Mouse (Mus musculus) kidney, embryonic 14.5 days (tissue): ENCODE data around the gene Scarb2. TPM values are rescaled to one million over a fixed set of nuclear protein-coding genes. Genes with fewer than 3 reads are reported as not detected.

Experiments used
- ATAC-seq: fragments of 200-750 bp; cut with Nextera tagmentation; 2 replicates; pipeline ENCODE4 v1.8.0; 2017; ENCODE audit warnings: moderate number of reproducible peaks, mild to moderate bottlenecking, moderate TSS enrichment, moderate library complexity; ENCODE audit not compliant: low FRiP score, low TSS enrichment
- H3K27ac ChIP-seq: fragments of 300-500 bp; sonication (generic); 2 replicates; pipeline ENCODE4 v1.5.1; 2014; ENCODE audit warnings: low read depth, mild to moderate bottlenecking, low read length, moderate library complexity, mixed read lengths
- H3K27me3 ChIP-seq: fragments of 300-500 bp; sonication (generic); 2 replicates; pipeline ENCODE4 v1.6.1; 2014; ENCODE audit warnings: mild to moderate bottlenecking, low read length; ENCODE audit not compliant: control insufficient read depth, insufficient read depth
- H3K36me3 ChIP-seq: fragments of 300-500 bp; sonication (generic); 2 replicates; pipeline ENCODE4 v1.6.1; 2014; ENCODE audit warnings: low read length, mixed read lengths; ENCODE audit not compliant: control insufficient read depth, insufficient read depth
- H3K4me1 ChIP-seq: fragments of 300-500 bp; sonication (generic); 2 replicates; pipeline ENCODE4 v1.6.1; 2014; ENCODE audit warnings: low read length, mixed read lengths; ENCODE audit not compliant: control insufficient read depth, insufficient read depth
- H3K4me2 ChIP-seq: fragments of 300-500 bp; sonication (generic); replicated peaks from 2 replicates; pipeline ENCODE4 v1.6.1; 2014; ENCODE audit warnings: low read depth, mild to moderate bottlenecking, low read length
- H3K4me3 ChIP-seq: fragments of 300-500 bp; sonication (generic); 2 replicates; pipeline ENCODE4 v1.5.1; 2014; ENCODE audit warnings: mild to moderate bottlenecking, low read length
- H3K9ac ChIP-seq: fragments of 300-500 bp; sonication (generic); 2 replicates; pipeline ENCODE4 v1.6.1; 2014; ENCODE audit warnings: low read depth, mild to moderate bottlenecking, low read length, moderate library complexity
- H3K9me3 ChIP-seq: fragments of 300-500 bp; sonication (generic); 2 replicates; pipeline ENCODE4 v1.6.1; 2016; ENCODE audit warnings: low read length; ENCODE audit not compliant: control insufficient read depth
- WGBS: fragments of 180-500 bp; shearing (Covaris S2); extraction: QIAGEN DNeasy Blood & Tissue Kit; methylation state at CpG from one replicate; pipeline ENCODE4 v1.1.7; 2014; 5-methylcytosine and 5-hydroxymethylcytosine counted together
- microRNA-seq: library from miRNA; unstranded; fragments of <30 nt; microRNA quantifications from one replicate; pipeline ENCODE4, GENCODE M21; 2016
- polyA plus RNA-seq: library from polyadenylated mRNA; unstranded; fragments of >200 nt; fragmentation: Nextera tagmentation; extraction: Ambion mirVana; gene quantifications from 2 replicates; pipeline ENCODE4 v1.2.1, GENCODE M21; 2014

Gene Scarb2
- polyA plus RNA-seq, 1 experiment from 2014 or later = 5.7 TPM

DNA sequence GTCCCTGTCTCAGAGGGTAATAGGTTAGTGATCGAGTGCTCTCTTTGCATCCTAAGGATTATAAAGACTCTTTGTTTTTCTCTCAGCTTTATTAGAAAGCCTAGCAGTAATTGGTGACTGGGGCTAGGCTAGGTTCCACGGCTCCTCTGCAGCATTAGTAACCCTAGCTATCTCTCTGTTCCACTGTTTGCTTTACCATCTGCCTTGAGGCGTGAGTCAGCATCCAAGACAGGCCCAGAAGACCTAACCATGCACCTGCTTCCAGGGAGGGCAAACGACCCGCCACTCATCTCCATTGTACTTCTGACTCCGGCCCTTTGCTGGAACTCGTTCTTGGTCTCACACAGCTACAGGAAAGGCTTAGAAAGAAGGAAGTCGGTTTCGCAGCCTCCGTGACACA lies 112.8 kb downstream of the Scarb2 start:
- 71% methylated on average over 10 of the region's 10 CpGs for WGBS
- ATAC-seq = no peak
- Histone ChIP-seq H3K4me2 (no peak overlapping the region), H3K9me3 (no peaks in the 10 kb centered on the region), H3K27me3 (peaks cover 32% of the 10 kb centered on the region), H3K4me1 (no peaks in the 10 kb centered on the region), H3K27ac (no peak overlapping the region), H3K4me3 (no peak overlapping the region), H3K36me3 (no peaks in the 10 kb centered on the region), H3K9ac (no peak overlapping the region)

GRCm38 (mm10) chr5:92392542-92392941 lies 114.1 kb downstream of the Scarb2 start:
- WGBS = 43% methylated on average over 18 of the region's 18 CpGs
- Histone ChIP-seq H3K36me3 (no peaks in the 10 kb centered on the region), H3K9me3 (no peaks in the 10 kb centered on the region), H3K4me3 (peak overlapping the region; percentile 21), H3K27me3 (peaks cover 32% of the 10 kb centered on the region), H3K27ac (no peak overlapping the region), H3K4me1 (no peaks in the 10 kb centered on the region), H3K9ac (no peak overlapping the region), H3K4me2 (peak overlapping the region; percentile 37)
- ATAC-seq = no peak

Small RNAs within 50 kb of the gene (microRNA-seq; reads per million reads assigned to microRNA genes)
- not detected for gene Mir6415

Other genes with a start within 250 kb of the Scarb2 start
- 18.6 and 22.9 TPM in 2 replicates for gene Naaa, start 228.7 kb downstream of the Scarb2 start, polyA plus RNA-seq
- 48.3 and 62.6 TPM in 2 replicates for gene Sdad1, start 196.4 kb downstream of the Scarb2 start, polyA plus RNA-seq
- gene Cxcl9, start 178.8 kb downstream of the Scarb2 start, polyA plus RNA-seq = not detected in 2 replicates
- 1.7 and 3.1 TPM in 2 replicates for gene Art3, start 175.0 kb downstream of the Scarb2 start, polyA plus RNA-seq
- gene Cxcl10, start 157.9 kb downstream of the Scarb2 start, polyA plus RNA-seq = 0.84 and 1.0 TPM in 2 replicates
- 57.7 and 62.2 TPM in 2 replicates for gene Nup54, start 71.6 kb downstream of the Scarb2 start, polyA plus RNA-seq
- not detected in 2 replicates for gene Fam47e, start 48.2 kb upstream of the Scarb2 start, polyA plus RNA-seq
- gene Stbd1, start 96.2 kb upstream of the Scarb2 start, polyA plus RNA-seq = 16.1 and 22.4 TPM in 2 replicates
- gene Ccdc158, start 168.4 kb upstream of the Scarb2 start, polyA plus RNA-seq = 0.64 and 1.1 TPM in 2 replicates
- 10.3 and 16.0 TPM in 2 replicates for gene Shroom3, start 176.6 kb upstream of the Scarb2 start, polyA plus RNA-seq